Mouse (Mus musculus): ENCODE data around the gene Adam12. TPM values are rescaled to one million over a fixed set of nuclear protein-coding genes. Genes with fewer than 3 reads are reported as not detected.

Gene Adam12
- polyA plus RNA-seq, 1 experiment from 2014 or later = 2.8 TPM

- Histone ChIP-seq H3K27ac (no peak overlapping the region), H3K9ac (ENCODE audit: low read depth, low read length) (no peak overlapping the region), H3K4me1 (replicated peaks; ENCODE audit: insufficient read depth, low read length) (0 out of 2 replicates have a peak, but pooled peaks cover 3% of the 10 kb centered on the region), H3K9me3 (replicated peaks; ENCODE audit: low read length) (no peaks in the 10 kb centered on the region), H3K4me2 (ENCODE audit: low read length) (no peak overlapping the region), H3K4me3 (replicated peaks; ENCODE audit: low read depth, low read length) (no peak overlapping the region), H3K27me3 (ENCODE audit: insufficient read depth, low read length) (no peaks in the 10 kb centered on the region), H3K36me3 (ENCODE audit: insufficient read depth, low read length) (no peaks in the 10 kb centered on the region)
- DNase-seq (ENCODE audit: low spot score) = peak; percentile 27
- ATAC-seq (replicated peaks; ENCODE audit: low FRiP score, low read depth) = no peak
- WGBS = 21% methylated on average over 8 of the region's 8 CpGs
- no peak for TF ChIP-seq CTCF (IDR thresholded peaks at IDR 0.05; ENCODE audit: low read depth)
These were observed 268.4 kb downstream of the Adam12 start for GRCm38 (mm10) chr7:133963501-133963900.

GRCm38 (mm10) chr7:133959200-133959599 lies 272.7 kb downstream of the Adam12 start:
- Histone ChIP-seq H3K9me3 (replicated peaks; ENCODE audit: low read length) (no peaks in the 10 kb centered on the region), H3K4me1 (replicated peaks; ENCODE audit: insufficient read depth, low read length) (0 out of 2 replicates have a peak, but pooled peaks cover 3% of the 10 kb centered on the region), H3K9ac (ENCODE audit: low read depth, low read length) (no peak overlapping the region), H3K4me2 (ENCODE audit: low read length) (no peak overlapping the region), H3K4me3 (replicated peaks; ENCODE audit: low read depth, low read length) (no peak overlapping the region), H3K27ac (no peak overlapping the region), H3K27me3 (ENCODE audit: insufficient read depth, low read length) (no peaks in the 10 kb centered on the region), H3K36me3 (ENCODE audit: insufficient read depth, low read length) (no peaks in the 10 kb centered on the region)
- 77% methylated on average over 4 of the region's 4 CpGs for WGBS
- no peak for ATAC-seq (replicated peaks; ENCODE audit: low FRiP score, low read depth)
- TF ChIP-seq CTCF (IDR thresholded peaks at IDR 0.05; ENCODE audit: low read depth) = peak; percentile 65
- peak; percentile 35 for DNase-seq (ENCODE audit: low spot score)

GRCm38 (mm10) chr7:133957873-133958272 lies 274.1 kb downstream of the Adam12 start:
- no peaks in the 10 kb centered on the region for H3K4me1 ChIP-seq (replicated peaks; ENCODE audit: insufficient read depth, low read length)
- no peak overlapping the region for H3K4me3 ChIP-seq (replicated peaks; ENCODE audit: low read depth, low read length)
- DNase-seq (ENCODE audit: low spot score) = peak; percentile 39
- H3K9ac ChIP-seq (ENCODE audit: low read depth, low read length) = no peak overlapping the region
- no peak overlapping the region for H3K4me2 ChIP-seq (ENCODE audit: low read length)
- H3K9me3 ChIP-seq (replicated peaks; ENCODE audit: low read length) = no peaks in the 10 kb centered on the region
- H3K27me3 ChIP-seq (ENCODE audit: insufficient read depth, low read length) = no peaks in the 10 kb centered on the region
- no peak overlapping the region for H3K27ac ChIP-seq
- no peak for ATAC-seq (replicated peaks; ENCODE audit: low FRiP score, low read depth)
- no peak for TF ChIP-seq CTCF (IDR thresholded peaks at IDR 0.05; ENCODE audit: low read depth)
- 63% methylated on average over 2 of the region's 2 CpGs for WGBS
- H3K36me3 ChIP-seq (ENCODE audit: insufficient read depth, low read length) = no peaks in the 10 kb centered on the region

GRCm38 (mm10) chr7:133954111-133955091 lies 277.5 kb downstream of the Adam12 start:
- Histone ChIP-seq H3K27me3 (ENCODE audit: insufficient read depth, low read length) (no peaks in the 10 kb centered on the region), H3K9ac (ENCODE audit: low read depth, low read length) (no peak overlapping the region), H3K4me2 (ENCODE audit: low read length) (no peak overlapping the region), H3K9me3 (replicated peaks; ENCODE audit: low read length) (no peaks in the 10 kb centered on the region), H3K36me3 (ENCODE audit: insufficient read depth, low read length) (no peaks in the 10 kb centered on the region), H3K27ac (no peak overlapping the region), H3K4me1 (replicated peaks; ENCODE audit: insufficient read depth, low read length) (no peaks in the 10 kb centered on the region), H3K4me3 (replicated peaks; ENCODE audit: low read depth, low read length) (no peak overlapping the region)
- DNase-seq (ENCODE audit: low spot score) (peak; percentile 58), ATAC-seq (replicated peaks; ENCODE audit: low FRiP score, low read depth) (no peak)
- 47% methylated on average over 9 of the region's 9 CpGs for WGBS
- no peak for TF ChIP-seq CTCF (IDR thresholded peaks at IDR 0.05; ENCODE audit: low read depth)

GRCm38 (mm10) chr7:133951777-133952545 lies 280.0 kb downstream of the Adam12 start:
- 77% methylated on average over 14 of the region's 14 CpGs for WGBS
- Histone ChIP-seq H3K4me1 (replicated peaks; ENCODE audit: insufficient read depth, low read length) (no peaks in the 10 kb centered on the region), H3K36me3 (ENCODE audit: insufficient read depth, low read length) (no peaks in the 10 kb centered on the region), H3K27ac (no peak overlapping the region), H3K27me3 (ENCODE audit: insufficient read depth, low read length) (no peaks in the 10 kb centered on the region), H3K4me3 (replicated peaks; ENCODE audit: low read depth, low read length) (no peak overlapping the region), H3K4me2 (ENCODE audit: low read length) (no peak overlapping the region), H3K9ac (ENCODE audit: low read depth, low read length) (no peak overlapping the region), H3K9me3 (replicated peaks; ENCODE audit: low read length) (no peaks in the 10 kb centered on the region)
- ATAC-seq (replicated peaks; ENCODE audit: low FRiP score, low read depth) (no peak), DNase-seq (ENCODE audit: low spot score) (no peak)
- TF ChIP-seq CTCF (IDR thresholded peaks at IDR 0.05; ENCODE audit: low read depth) = no peak

GRCm38 (mm10) chr7:133947360-133947759 lies 284.6 kb downstream of the Adam12 start:
- Histone ChIP-seq H3K9me3 (replicated peaks; ENCODE audit: low read length) (no peaks in the 10 kb centered on the region), H3K27ac (no peak overlapping the region), H3K4me2 (ENCODE audit: low read length) (no peak overlapping the region), H3K36me3 (ENCODE audit: insufficient read depth, low read length) (no peaks in the 10 kb centered on the region), H3K4me3 (replicated peaks; ENCODE audit: low read depth, low read length) (no peak overlapping the region), H3K27me3 (ENCODE audit: insufficient read depth, low read length) (no peaks in the 10 kb centered on the region), H3K4me1 (replicated peaks; ENCODE audit: insufficient read depth, low read length) (no peaks in the 10 kb centered on the region), H3K9ac (ENCODE audit: low read depth, low read length) (no peak overlapping the region)
- no peak for ATAC-seq (replicated peaks; ENCODE audit: low FRiP score, low read depth)
- DNase-seq (ENCODE audit: low spot score) = no peak
- 74% methylated on average over 2 of the region's 2 CpGs for WGBS
- TF ChIP-seq CTCF (IDR thresholded peaks at IDR 0.05; ENCODE audit: low read depth) = no peak

All from kidney, postnatal 0 days (tissue).